Mouse (Mus musculus) adrenal gland, adult 2 months (tissue): ENCODE results near the gene Alad. TPM values are rescaled to one million over a fixed set of nuclear protein-coding genes. Genes with fewer than 3 reads are reported as not detected.
"Not testable (repeated sequence)": the region's sequence is repeated elsewhere in the genome, so short reads cannot be mapped to it uniquely, and the experiment has no call there.

Experiments
- DNase-seq: peaks from one replicate; pipeline ENCODE4 v3.0.0; 2021
- polyA plus RNA-seq: library from polyadenylated mRNA; depleted of rRNA; stranded (reverse); fragments of >200 nt; gene quantifications from 2 replicates; pipeline ENCODE4 v1.2.3, GENCODE M21; 2012; rRNA removed
- total RNA-seq, 2 experiments: library from RNA; stranded (reverse); gene quantifications; 2 replicates each; pipeline ENCODE4 v1.2.3; 2021

The Alad gene
- total and polyA plus RNA-seq, 3 experiments = 102 to 413 (median 118) TPM

- no peak for DNase-seq
These were observed 33.5 kb downstream of the Alad start for GRCm38 (mm10) chr4:62486162-62486696.

- DNase-seq = no peak
These were observed 34.1 kb downstream of the Alad start for GRCm38 (mm10) chr4:62485450-62486161.

DNA sequence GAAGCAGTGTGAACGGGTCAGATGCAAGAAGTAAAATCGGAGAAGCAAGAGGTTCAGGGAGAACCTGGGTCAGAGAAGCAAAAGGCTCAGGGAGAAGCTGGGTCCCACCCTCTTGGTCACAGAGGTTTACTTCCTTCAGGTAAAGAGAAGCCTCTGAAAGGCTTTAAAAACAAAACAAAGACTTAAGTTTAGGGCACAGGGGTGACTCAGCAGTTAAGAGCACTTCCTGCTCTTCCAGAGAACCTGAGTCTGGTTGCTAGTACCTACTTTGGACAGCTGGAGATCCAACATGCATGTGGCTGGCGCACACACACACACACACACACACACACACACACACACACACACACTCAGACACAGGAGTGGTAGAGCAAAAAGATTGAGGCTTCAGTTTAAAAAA is 34.8 kb downstream of the Alad start:
- no peak for DNase-seq

GRCm38 (mm10) chr4:62480709-62481605 is 38.8 kb downstream of the Alad start:
- peak; percentile 51 for DNase-seq

GRCm38 (mm10) chr4:62479937-62480708 is 39.6 kb downstream of the Alad start, which contains the start of gene Bspry:
Gene Bspry (plus strand): TSS chr4:62480053.
- DNase-seq = peak; percentile 60

- DNase-seq = not testable (repeated sequence)
These were observed 40.2 kb downstream of the Alad start for GRCm38 (mm10) chr4:62479593-62479936.

GRCm38 (mm10) chr4:62477542-62478244 is 42.0 kb downstream of the Alad start:
- no peak for DNase-seq

DNA sequence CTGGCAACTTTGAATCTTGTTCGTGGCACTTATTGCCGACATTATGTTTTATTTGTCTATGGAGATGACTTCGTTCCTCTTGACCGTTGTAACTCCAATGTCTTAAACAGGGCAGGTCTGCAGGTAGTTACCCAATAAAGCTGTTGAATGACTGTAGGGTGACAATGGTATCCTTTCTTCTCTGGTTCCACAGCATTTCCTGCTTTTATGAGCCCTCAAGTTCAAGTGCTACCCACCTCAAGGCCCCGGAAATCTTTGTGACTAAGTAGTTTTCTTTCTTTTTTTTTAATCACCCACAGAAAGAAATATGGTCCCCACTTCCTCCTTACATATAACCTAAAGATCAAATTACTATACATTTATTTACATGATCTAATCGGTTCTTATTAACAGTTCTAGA is 43.9 kb downstream of the Alad start:
- no peak for DNase-seq

- DNase-seq = no peak
These were observed 44.6 kb downstream of the Alad start for GRCm38 (mm10) chr4:62475131-62475530.

GRCm38 (mm10) chr4:62472071-62472470 is 47.6 kb downstream of the Alad start:
- no peak for DNase-seq

- peak; percentile 84 for DNase-seq
These were observed 49.1 kb downstream of the Alad start, which contains the start of gene Wdr31 for GRCm38 (mm10) chr4:62470598-62471051. Gene Wdr31 (minus strand): TSS chr4:62470896.

GRCm38 (mm10) chr4:62468158-62468557 is 51.6 kb downstream of the Alad start:
- DNase-seq = no peak

DNA sequence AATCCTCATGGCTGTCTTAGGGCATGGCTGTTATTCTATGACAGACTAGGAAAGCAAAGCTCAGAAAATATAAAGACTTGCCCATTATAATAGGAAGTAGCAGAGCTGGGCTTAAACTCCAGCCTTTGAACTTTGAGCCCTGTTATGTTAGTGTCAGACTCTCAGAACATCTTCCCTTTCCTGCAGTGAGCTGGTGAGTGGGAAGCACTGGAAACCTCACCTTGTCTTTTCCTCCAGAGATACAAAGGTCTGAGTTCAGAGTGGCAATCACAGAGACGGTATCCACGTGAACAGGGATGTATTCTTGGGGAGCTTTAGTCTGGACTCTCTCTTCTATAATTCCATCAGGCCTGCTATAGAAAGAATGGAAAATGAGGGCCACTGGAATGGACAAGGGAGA is 56.6 kb downstream of the Alad start:
- DNase-seq = no peak

DNA sequence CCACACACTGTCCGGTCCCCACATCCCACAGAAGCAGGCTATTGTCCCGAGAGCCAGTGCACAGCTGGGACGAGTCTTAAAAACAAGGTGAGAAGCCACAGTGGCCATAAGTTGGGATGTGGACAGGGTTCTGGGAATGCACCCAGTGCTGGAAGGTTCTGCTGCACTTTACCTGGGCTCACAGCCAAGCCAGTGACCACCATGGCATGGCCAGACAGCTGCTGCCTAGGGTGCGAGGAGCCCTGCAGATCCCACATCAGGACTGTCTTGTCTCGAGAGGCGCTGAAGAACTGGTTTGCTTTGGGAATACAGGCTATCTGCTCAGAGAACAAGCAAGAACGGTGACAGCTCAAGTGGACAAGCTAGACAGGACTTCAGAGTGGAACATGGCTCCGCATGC is 59.4 kb downstream of the Alad start:
- DNase-seq = no peak

Other genes with a start within 250 kb of the Alad start
- 10 to 100 TPM; 35.2 to 36.9 TPM for gene Fkbp15, start 159.4 kb downstream of the Alad start, total RNA-seq
- gene Fkbp15, start 159.4 kb downstream of the Alad start, polyA plus RNA-seq = 21.8 and 27.4 TPM in 2 replicates
- gene Slc31a1, start 159.2 kb downstream of the Alad start, total RNA-seq = 10 to 100 TPM; 50.1 to 50.7 TPM
- 11.6 and 12.3 TPM in 2 replicates for gene Slc31a1, start 159.2 kb downstream of the Alad start, polyA plus RNA-seq
- gene Cdc26, start 111.3 kb downstream of the Alad start, total RNA-seq = 10 to 100 TPM; 62.0 to 67.5 TPM
- gene Cdc26, start 111.3 kb downstream of the Alad start, polyA plus RNA-seq = 7.9 and 12.5 TPM in 2 replicates
- 10 to 100 TPM; 21.6 to 23.6 TPM for gene Prpf4, start 111.1 kb downstream of the Alad start, total RNA-seq
- 9.1 and 15.1 TPM in 2 replicates for gene Prpf4, start 111.1 kb downstream of the Alad start, polyA plus RNA-seq
- gene Rnf183, start 84.7 kb downstream of the Alad start, total RNA-seq = 1 to 10 TPM in 1 of 2 experiments, not detected in 1; 1.1 TPM
- 0.28 and 3.3 TPM in 2 replicates for gene Rnf183, start 84.7 kb downstream of the Alad start, polyA plus RNA-seq
- 1 to 10 TPM in 1 of 2 experiments, under 1 TPM in 1; 0.78 to 2.0 TPM for gene Wdr31, start 49.0 kb downstream of the Alad start, total RNA-seq
- gene Wdr31, start 49.0 kb downstream of the Alad start, polyA plus RNA-seq = 1.3 and 2.6 TPM in 2 replicates
- gene Bspry, start 39.9 kb downstream of the Alad start, total RNA-seq = 10 to 100 TPM in 1 of 2 experiments, 1 to 10 TPM in 1; 3.0 to 13.9 TPM
- 10.9 and 15.3 TPM in 2 replicates for gene Bspry, start 39.9 kb downstream of the Alad start, polyA plus RNA-seq
- gene Hdhd3, start 16.5 kb downstream of the Alad start, total RNA-seq = 10 to 100 TPM in 1 of 2 experiments, 1 to 10 TPM in 1; 9.2 to 26.1 TPM
- 16.8 and 20.1 TPM in 2 replicates for gene Hdhd3, start 16.5 kb downstream of the Alad start, polyA plus RNA-seq
- 10 to 100 TPM; 48.4 to 50.5 TPM for gene Pole3, start 5.2 kb upstream of the Alad start, total RNA-seq
- gene Pole3, start 5.2 kb upstream of the Alad start, polyA plus RNA-seq = 11.7 and 13.8 TPM in 2 replicates
- under 1 TPM; 0.14 to 0.31 TPM for gene 4933430I17Rik, start 5.5 kb upstream of the Alad start, total RNA-seq
- gene 4933430I17Rik, start 5.5 kb upstream of the Alad start, polyA plus RNA-seq = 0.06 TPM in 1 of 2 replicates, not detected in the other
- gene Rgs3, start 39.9 kb upstream of the Alad start, total RNA-seq = 10 to 100 TPM; 28.2 to 39.5 TPM
- gene Rgs3, start 39.9 kb upstream of the Alad start, polyA plus RNA-seq = 31.5 and 35.7 TPM in 2 replicates